Mouse (Mus musculus): ENCODE data around the gene Zfp459.
"Not testable (repeated sequence)": the region's sequence is repeated elsewhere in the genome, so short reads cannot be mapped to it uniquely, and the experiment has no call there.

DNA sequence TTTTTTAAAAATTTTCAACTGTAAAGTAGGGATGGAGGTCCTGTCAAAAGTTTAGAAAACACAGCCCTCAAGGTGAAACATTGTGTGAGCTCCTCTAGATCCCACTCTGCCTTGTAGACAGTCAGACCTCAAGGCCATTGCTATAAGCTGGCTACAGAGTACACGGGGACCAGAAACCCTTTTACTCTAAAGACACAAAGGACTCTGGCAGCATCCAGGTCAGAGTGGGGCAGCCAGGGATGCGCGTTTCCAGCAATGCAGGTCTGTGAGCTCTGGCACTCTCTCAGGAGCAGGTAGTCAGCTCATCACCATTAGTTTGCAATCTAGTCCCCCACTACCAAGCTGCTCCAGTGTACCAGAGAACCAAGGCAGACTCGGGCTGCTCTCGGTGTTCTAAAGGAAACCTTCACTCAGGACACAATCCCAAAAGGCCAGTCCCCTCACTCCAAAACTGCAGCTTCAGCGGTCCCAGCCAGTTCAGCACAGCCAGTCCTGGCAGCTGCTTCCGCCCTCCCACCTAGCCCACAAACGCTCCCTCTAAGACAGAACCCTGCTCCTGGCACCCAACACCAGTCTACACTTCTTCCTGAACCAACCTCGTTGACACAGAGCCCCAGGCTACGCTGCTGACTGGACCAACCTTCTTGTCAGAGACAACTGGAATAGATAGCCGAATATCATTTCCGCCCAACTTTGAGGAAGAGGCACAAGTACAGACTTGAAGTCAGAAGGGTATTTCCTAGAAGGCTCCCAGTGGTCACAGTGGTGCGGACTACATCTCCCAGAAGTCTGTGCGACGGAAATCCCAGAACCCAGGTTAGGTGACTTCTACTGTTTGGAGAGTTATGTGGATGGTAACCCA, 45.9 kb downstream of the Zfp459 start, which contains the start of the genes Gm28041 and Zfp456:
- not testable (repeated sequence) for TF ChIP-seq CTCF, POLR2A (IDR thresholded peaks at IDR 0.05; ENCODE audit: extremely low read depth, insufficient read depth, low read length)
